Mouse (Mus musculus): ENCODE measurements at regions not wholly inside any gene's neighbourhood (a gene's known extent, or its start where the extent isn't known, plus 50 kb on each side); places are given as distances from the start of the nearest gene placed in this dataset.

DNA sequence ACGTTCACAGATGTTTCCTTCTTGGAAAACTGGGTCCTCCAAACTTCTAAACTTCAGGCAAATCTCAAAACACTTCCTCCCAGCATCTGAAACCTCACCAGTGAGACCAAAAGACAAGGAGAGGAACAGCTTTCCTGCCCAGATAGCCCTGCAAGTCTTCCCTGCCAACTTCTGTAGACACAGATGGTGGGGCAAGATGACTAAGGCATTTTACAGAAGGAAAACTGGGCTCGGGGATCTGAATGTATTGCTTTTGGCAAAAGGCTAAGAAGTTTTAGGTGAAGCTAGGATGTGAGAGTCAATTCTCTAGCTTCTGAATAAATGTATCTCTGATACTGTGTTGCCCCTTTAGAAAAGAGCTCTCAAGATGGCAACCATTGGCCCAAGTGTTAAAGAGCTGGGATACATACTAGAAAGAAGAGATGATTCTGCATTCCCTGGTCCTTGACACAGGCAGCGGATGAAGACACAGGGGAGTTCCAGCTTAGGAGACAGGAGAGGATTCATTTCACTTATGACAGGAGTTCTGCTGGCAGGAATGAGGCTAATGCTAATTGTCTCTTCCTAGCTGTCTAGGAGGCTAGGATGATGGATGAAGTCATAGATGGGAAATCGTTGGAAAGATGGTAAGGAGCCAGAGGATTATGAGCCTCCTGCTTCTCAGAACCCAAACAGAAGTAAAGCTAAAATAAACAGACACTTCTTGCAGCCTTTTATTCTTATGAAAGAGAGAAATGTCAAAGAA is 108.0 kb upstream of the Ces5a start:
- Histone ChIP-seq H3K9ac (ENCODE audit: low read length) (no peak overlapping the region), H3K4me1 (ENCODE audit: control insufficient read depth, insufficient read depth, low read length) (no peaks in the 10 kb centered on the region), H3K36me3 (ENCODE audit: control insufficient read depth, insufficient read depth, low read length) (no peaks in the 10 kb centered on the region), H3K4me3 (ENCODE audit: low read depth, low read length) (no peak overlapping the region), H3K27ac (ENCODE audit: low read depth, low read length) (no peak overlapping the region), H3K9me3 (ENCODE audit: control insufficient read depth, low read length) (no peaks in the 10 kb centered on the region), H3K4me2 (ENCODE audit: low read depth) (no peak overlapping the region), H3K27me3 (ENCODE audit: control insufficient read depth, insufficient read depth, low read length) (no peaks in the 10 kb centered on the region)
- no peak for ATAC-seq (ENCODE audit: insufficient read depth, low FRiP score, low TSS enrichment)
- no peak for DNase-seq (ENCODE audit: low spot score)
- WGBS = 78% methylated on average over 4 of the region's 4 CpGs

DNA sequence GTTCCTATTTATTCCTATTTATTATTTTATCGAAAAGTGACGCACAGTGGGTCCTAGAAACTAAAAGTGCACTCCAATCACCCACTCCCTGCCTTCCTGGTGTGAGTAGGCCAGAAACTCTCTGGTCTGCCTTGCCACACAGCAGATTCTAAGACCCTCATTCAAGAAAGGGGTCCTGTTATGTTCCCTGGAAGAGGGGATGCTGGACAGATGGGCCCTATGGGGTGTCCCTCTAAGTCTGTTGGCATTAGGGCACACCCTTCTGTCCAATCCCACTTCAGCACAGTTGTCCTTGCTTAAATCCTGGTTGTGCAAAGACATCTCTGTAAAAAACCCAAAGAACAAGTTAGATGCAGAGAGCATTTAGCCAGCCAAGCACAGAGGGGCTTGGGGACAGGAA is 117.8 kb upstream of the Ces5a start:
- no peaks in the 10 kb centered on the region for H3K4me1 ChIP-seq (ENCODE audit: control insufficient read depth, insufficient read depth, low read length)
- H3K27ac ChIP-seq (ENCODE audit: low read depth, low read length) = no peak overlapping the region
- no peak for ATAC-seq (ENCODE audit: insufficient read depth, low FRiP score, low TSS enrichment)
- no peaks in the 10 kb centered on the region for H3K27me3 ChIP-seq (ENCODE audit: control insufficient read depth, insufficient read depth, low read length)
- no peak for DNase-seq (ENCODE audit: low spot score)
- 93% methylated on average over 2 of the region's 2 CpGs for WGBS
- no peak overlapping the region for H3K4me3 ChIP-seq (ENCODE audit: low read depth, low read length)
- H3K36me3 ChIP-seq (ENCODE audit: control insufficient read depth, insufficient read depth, low read length) = no peaks in the 10 kb centered on the region
- 0 out of 2 replicates have a peak, but pooled peaks cover 3% of the 10 kb centered on the region for H3K9me3 ChIP-seq (ENCODE audit: control insufficient read depth, low read length)
- no peak overlapping the region for H3K4me2 ChIP-seq (ENCODE audit: low read depth)
- no peak overlapping the region for H3K9ac ChIP-seq (ENCODE audit: low read length)

DNA sequence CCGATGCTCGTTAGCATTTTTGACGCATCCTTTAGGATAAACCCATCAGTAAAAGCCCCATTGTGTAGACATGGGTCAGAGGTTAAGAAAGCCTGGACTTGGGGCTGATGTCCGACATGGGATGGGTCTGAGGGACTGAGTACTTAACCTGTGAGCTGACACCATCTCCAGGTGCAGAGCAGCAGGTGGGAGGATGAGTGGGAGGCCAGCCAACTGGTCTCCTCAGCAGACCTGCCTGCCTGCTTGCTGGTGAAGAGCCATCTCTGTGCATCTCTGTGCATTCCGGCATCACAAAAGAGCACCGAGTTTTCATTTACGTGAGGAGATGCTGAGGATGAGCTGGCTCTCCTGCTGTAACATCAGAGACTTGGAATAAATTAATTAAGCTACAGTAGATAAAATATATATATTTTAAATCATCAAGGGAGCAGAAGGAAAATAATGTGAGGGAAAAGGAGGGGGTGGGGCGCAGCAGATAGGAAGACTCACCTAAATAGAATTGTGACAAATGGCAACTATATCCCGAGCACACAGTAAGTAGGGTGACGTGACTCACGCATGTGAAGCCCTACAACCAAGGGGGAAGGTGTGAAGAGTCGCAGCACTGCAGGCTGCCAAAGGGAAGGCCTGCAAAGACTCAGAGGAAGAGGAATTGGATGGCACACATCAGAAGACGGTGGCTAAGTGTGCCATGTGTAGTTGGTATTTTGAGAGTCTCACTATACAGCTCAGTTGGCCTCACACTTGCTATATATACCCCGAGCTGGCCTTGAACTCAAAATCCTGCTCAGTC is 118.5 kb upstream of the Ces5a start:
- 79% methylated on average over 14 of the region's 14 CpGs for WGBS
- Histone ChIP-seq H3K4me1 (ENCODE audit: control insufficient read depth, insufficient read depth, low read length) (no peaks in the 10 kb centered on the region), H3K9ac (ENCODE audit: low read length) (no peak overlapping the region), H3K4me2 (ENCODE audit: low read depth) (no peak overlapping the region), H3K36me3 (ENCODE audit: control insufficient read depth, insufficient read depth, low read length) (no peaks in the 10 kb centered on the region), H3K27me3 (ENCODE audit: control insufficient read depth, insufficient read depth, low read length) (no peaks in the 10 kb centered on the region), H3K4me3 (ENCODE audit: low read depth, low read length) (no peak overlapping the region), H3K27ac (ENCODE audit: low read depth, low read length) (no peak overlapping the region), H3K9me3 (ENCODE audit: control insufficient read depth, low read length) (0 out of 2 replicates have a peak, but pooled peaks cover 3% of the 10 kb centered on the region)
- DNase-seq (ENCODE audit: low spot score) = no peak
- no peak for ATAC-seq (ENCODE audit: insufficient read depth, low FRiP score, low TSS enrichment)

DNA sequence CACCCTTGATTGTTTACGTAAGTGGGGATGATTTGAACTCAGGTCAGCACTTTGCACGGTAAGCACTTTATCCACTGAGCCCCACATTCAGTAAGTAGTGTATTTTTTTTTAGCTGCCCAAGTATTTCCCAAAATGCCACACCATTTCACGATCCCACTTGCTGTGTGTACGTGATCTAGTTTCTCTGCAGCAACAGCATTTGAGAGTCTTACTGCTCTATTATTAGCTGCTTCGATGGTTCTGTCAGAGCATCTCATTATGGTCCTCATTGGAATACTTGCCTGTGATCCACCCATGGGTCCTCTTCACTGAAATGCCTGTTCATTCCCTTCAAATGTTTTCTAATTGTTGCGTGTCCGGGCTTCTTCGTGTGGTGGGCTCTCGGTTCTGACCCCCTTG is 120.1 kb upstream of the Ces5a start:
- Histone ChIP-seq H3K9ac (ENCODE audit: low read length) (no peak overlapping the region), H3K27ac (ENCODE audit: low read depth, low read length) (no peak overlapping the region), H3K4me1 (ENCODE audit: control insufficient read depth, insufficient read depth, low read length) (no peaks in the 10 kb centered on the region), H3K27me3 (ENCODE audit: control insufficient read depth, insufficient read depth, low read length) (no peaks in the 10 kb centered on the region), H3K9me3 (ENCODE audit: control insufficient read depth, low read length) (no peaks in the 10 kb centered on the region), H3K36me3 (ENCODE audit: control insufficient read depth, insufficient read depth, low read length) (no peaks in the 10 kb centered on the region), H3K4me3 (ENCODE audit: low read depth, low read length) (no peak overlapping the region), H3K4me2 (ENCODE audit: low read depth) (no peak overlapping the region)
- 88% methylated on average over 9 of the region's 9 CpGs for WGBS
- DNase-seq (ENCODE audit: low spot score) (no peak), ATAC-seq (ENCODE audit: insufficient read depth, low FRiP score, low TSS enrichment) (no peak)

DNA sequence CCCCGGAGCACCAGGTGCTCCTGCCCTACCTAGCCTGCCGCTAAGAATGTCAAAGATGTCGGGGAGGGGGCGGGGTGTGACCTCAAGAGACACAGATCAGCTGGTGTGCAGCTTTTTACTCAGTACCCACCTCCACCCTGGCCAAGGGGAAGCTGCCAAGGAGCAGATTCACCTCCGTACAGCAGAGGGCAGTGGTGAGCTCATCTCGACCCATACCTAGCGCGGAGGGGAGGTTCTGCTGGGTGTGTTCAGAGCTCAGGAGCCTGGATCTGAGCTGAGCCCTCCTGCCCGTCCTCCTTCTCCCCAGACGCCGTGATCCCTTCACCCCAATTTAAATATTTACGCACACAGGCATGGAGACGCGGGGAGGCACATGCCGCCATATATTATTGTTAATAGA is 126.1 kb upstream of the Ces5a start:
- Histone ChIP-seq H3K9me3 (ENCODE audit: control insufficient read depth, low read length) (no peaks in the 10 kb centered on the region), H3K4me2 (ENCODE audit: low read depth) (peak overlapping the region; percentile 39), H3K36me3 (ENCODE audit: control insufficient read depth, insufficient read depth, low read length) (no peaks in the 10 kb centered on the region), H3K27ac (ENCODE audit: low read depth, low read length) (no peak overlapping the region), H3K9ac (ENCODE audit: low read length) (peak overlapping the region; percentile 23; the same call in 1 of the 2 replicates), H3K4me1 (ENCODE audit: control insufficient read depth, insufficient read depth, low read length) (no peaks in the 10 kb centered on the region; the same call in 1 of the 2 replicates), H3K27me3 (ENCODE audit: control insufficient read depth, insufficient read depth, low read length) (no peaks in the 10 kb centered on the region), H3K4me3 (ENCODE audit: low read depth, low read length) (peak overlapping the region; percentile 6; the same call in 1 of the 2 replicates)
- peak; percentile 83 for DNase-seq (ENCODE audit: low spot score)
- peak; percentile 83 for ATAC-seq (ENCODE audit: insufficient read depth, low FRiP score, low TSS enrichment)
- 6% methylated on average over 15 of the region's 15 CpGs for whole genome bisulfite sequencing

DNA sequence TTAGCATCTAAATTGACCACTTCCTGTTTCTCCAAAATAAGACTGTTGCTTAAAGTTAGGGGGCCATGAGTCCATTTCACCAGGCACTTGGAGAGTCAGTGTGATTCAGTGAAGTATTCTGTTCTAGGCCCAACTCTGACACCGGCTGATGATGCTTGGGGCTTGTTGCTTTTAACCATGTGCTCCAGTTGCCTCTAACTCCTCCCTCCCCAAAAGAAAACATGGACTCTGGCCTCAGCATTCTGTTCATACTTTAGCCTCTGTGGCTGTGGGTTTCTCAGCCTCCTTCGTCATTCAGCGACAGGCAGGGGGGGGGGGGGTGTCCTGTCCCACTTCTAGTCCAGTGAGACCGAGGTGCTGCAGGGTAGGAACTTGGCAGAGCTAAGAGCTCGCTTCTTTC is 126.6 kb upstream of the Ces5a start:
- H3K27me3 ChIP-seq (ENCODE audit: control insufficient read depth, insufficient read depth, low read length) = no peaks in the 10 kb centered on the region
- no peaks in the 10 kb centered on the region for H3K9me3 ChIP-seq (ENCODE audit: control insufficient read depth, low read length)
- H3K4me1 ChIP-seq (ENCODE audit: control insufficient read depth, insufficient read depth, low read length) = no peaks in the 10 kb centered on the region; the same call in 1 of the 2 replicates
- DNase-seq (ENCODE audit: low spot score) = no peak
- no peaks in the 10 kb centered on the region for H3K36me3 ChIP-seq (ENCODE audit: control insufficient read depth, insufficient read depth, low read length)
- H3K27ac ChIP-seq (ENCODE audit: low read depth, low read length) = no peak overlapping the region
- H3K4me2 ChIP-seq (ENCODE audit: low read depth) = peak overlapping the region; percentile 39
- no peak overlapping the region; the same call in 1 of the 2 replicates for H3K9ac ChIP-seq (ENCODE audit: low read length)
- no peak overlapping the region for H3K4me3 ChIP-seq (ENCODE audit: low read depth, low read length)
- 0 out of 2 replicates have a peak, but pooled peaks have one; percentile 31 for ATAC-seq (ENCODE audit: insufficient read depth, low FRiP score, low TSS enrichment)
- WGBS = 62% methylated on average over 5 of the region's 5 CpGs

DNA sequence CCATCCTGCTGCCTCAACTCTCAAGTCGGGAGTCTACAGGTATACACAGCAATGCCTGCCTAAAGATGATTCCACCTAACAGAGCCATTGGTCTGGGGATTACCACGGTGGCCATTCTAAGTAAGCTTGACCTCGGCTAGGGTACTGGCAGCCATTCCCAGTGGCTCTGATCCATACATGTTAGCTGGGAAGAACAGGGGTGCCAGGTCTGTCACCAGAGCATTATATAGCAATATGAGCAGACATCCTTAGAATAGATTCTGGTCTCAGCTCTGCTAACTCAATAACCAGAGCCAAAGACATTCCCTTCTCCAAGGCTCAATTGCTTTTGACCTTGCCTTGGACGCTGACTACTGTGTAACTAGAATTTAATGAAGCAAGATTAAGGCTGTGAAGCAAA is 128.2 kb upstream of the Ces5a start:
- Histone ChIP-seq H3K4me2 (ENCODE audit: low read depth) (no peak overlapping the region), H3K9me3 (ENCODE audit: control insufficient read depth, low read length) (no peaks in the 10 kb centered on the region), H3K27ac (ENCODE audit: low read depth, low read length) (no peak overlapping the region), H3K9ac (ENCODE audit: low read length) (no peak overlapping the region), H3K36me3 (ENCODE audit: control insufficient read depth, insufficient read depth, low read length) (no peaks in the 10 kb centered on the region), H3K27me3 (ENCODE audit: control insufficient read depth, insufficient read depth, low read length) (no peaks in the 10 kb centered on the region), H3K4me3 (ENCODE audit: low read depth, low read length) (no peak overlapping the region), H3K4me1 (ENCODE audit: control insufficient read depth, insufficient read depth, low read length) (no peaks in the 10 kb centered on the region; the same call in 1 of the 2 replicates)
- ATAC-seq (ENCODE audit: insufficient read depth, low FRiP score, low TSS enrichment) = no peak
- no peak for DNase-seq (ENCODE audit: low spot score)
- 88% methylated on average over 4 of the region's 4 CpGs for WGBS

DNA sequence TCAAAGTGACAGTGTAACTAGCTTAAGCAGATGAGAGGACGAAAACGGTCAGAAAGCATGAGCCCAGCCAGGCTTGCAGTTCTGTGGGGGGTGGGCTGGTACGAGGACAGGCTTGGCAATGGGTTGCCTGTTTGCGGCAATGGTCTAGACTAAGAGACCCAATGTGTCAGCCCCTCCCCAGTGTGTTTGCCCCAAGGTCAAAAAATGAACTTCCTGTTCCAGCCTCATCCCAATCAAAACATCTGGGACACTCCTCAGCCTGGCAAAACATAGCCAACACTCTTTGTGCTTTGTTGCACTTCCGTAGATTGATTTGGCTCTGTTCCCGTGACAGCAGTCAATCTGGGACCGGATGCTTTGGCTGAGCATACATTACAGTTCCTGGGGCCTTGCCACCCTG is 132.7 kb upstream of the Ces5a start:
- ATAC-seq (ENCODE audit: insufficient read depth, low FRiP score, low TSS enrichment) = no peak
- Histone ChIP-seq H3K4me3 (ENCODE audit: low read depth, low read length) (no peak overlapping the region), H3K27ac (ENCODE audit: low read depth, low read length) (no peak overlapping the region), H3K27me3 (ENCODE audit: control insufficient read depth, insufficient read depth, low read length) (no peaks in the 10 kb centered on the region), H3K4me1 (ENCODE audit: control insufficient read depth, insufficient read depth, low read length) (no peaks in the 10 kb centered on the region), H3K4me2 (ENCODE audit: low read depth) (no peak overlapping the region), H3K9ac (ENCODE audit: low read length) (no peak overlapping the region), H3K36me3 (ENCODE audit: control insufficient read depth, insufficient read depth, low read length) (no peaks in the 10 kb centered on the region), H3K9me3 (ENCODE audit: control insufficient read depth, low read length) (no peaks in the 10 kb centered on the region)
- WGBS = 67% methylated on average over 7 of the region's 7 CpGs
- DNase-seq (ENCODE audit: low spot score) = no peak
